Mouse (Mus musculus): ENCODE measurements at regions not wholly inside any gene's neighbourhood (a gene's known extent, or its start where the extent isn't known, plus 50 kb on each side); places are given as distances from the start of the nearest gene placed in this dataset.

- intact Hi-C loops (cut with DNase I), result no loop called here
- DNase-seq, result no peak
Observed at GRCm38 (mm10) chrX:57711914-57712313, 208.4 kb upstream of the Gpr101 start.

GRCm38 (mm10) chrX:57709115-57709877, 205.7 kb upstream of the Gpr101 start:
- intact Hi-C loops (cut with DNase I), result no loop called here
- DNase-seq, result no peak

- DNase-seq, result no peak
- intact Hi-C loops (cut with DNase I), result no loop called here
Observed at GRCm38 (mm10) chrX:57708501-57708900, 204.9 kb upstream of the Gpr101 start.

- no peak for DNase-seq
- intact Hi-C loops (cut with DNase I), result no loop called here
Observed at GRCm38 (mm10) chrX:57707932-57708331, 204.4 kb upstream of the Gpr101 start.

GRCm38 (mm10) chrX:57706683-57707308, 203.2 kb upstream of the Gpr101 start:
- intact Hi-C loops (cut with DNase I), result no loop called here
- DNase-seq, result no peak

GRCm38 (mm10) chrX:57692506-57692905, 188.9 kb upstream of the Gpr101 start:
- DNase-seq, result no peak
- intact Hi-C loops (cut with DNase I), result no loop called here

- no peak for DNase-seq
- intact Hi-C loops (cut with DNase I), result no loop called here
Observed at GRCm38 (mm10) chrX:57676764-57677163, 173.2 kb upstream of the Gpr101 start.

GRCm38 (mm10) chrX:57674955-57675354, 171.4 kb upstream of the Gpr101 start:
- peak in 1 of 2 experiments; percentile 4 for DNase-seq
- intact Hi-C loops (cut with DNase I), result loop anchor here (1.0 kb wide), 1 partner anchor 243 kb away; no protein-coding TSS in a partner anchor

- intact Hi-C loops (cut with DNase I), result no loop called here
- no peak for DNase-seq
Observed at GRCm38 (mm10) chrX:57659571-57659970, 156.0 kb upstream of the Gpr101 start.

- DNase-seq, result no peak
- intact Hi-C loops (cut with DNase I), result no loop called here
Observed at GRCm38 (mm10) chrX:57656035-57656434, 152.5 kb upstream of the Gpr101 start.

GRCm38 (mm10) chrX:57655483-57655882, 151.9 kb upstream of the Gpr101 start:
- intact Hi-C loops (cut with DNase I), result no loop called here
- no peak for DNase-seq

All from heart, postnatal 36 days (tissue).